Mouse (Mus musculus) liver, adult 2 months (tissue): Measurements from ENCODE around the gene Gdf1.

Experiments used
- CTCF ChIP-seq: fragments of 200-500 bp; IDR thresholded peaks from 2 replicates; pipeline ENCODE4 v1.5.1; 2011; ENCODE audit warnings: low read depth, low read length, control low read depth
- POLR2A ChIP-seq: fragments of 200-500 bp; IDR thresholded peaks from 2 replicates; pipeline ENCODE4 v1.6.1; 2011; ENCODE audit warnings: low read length, control low read depth; ENCODE audit not compliant: insufficient read depth; ENCODE audit errors: extremely low read depth

DNA sequence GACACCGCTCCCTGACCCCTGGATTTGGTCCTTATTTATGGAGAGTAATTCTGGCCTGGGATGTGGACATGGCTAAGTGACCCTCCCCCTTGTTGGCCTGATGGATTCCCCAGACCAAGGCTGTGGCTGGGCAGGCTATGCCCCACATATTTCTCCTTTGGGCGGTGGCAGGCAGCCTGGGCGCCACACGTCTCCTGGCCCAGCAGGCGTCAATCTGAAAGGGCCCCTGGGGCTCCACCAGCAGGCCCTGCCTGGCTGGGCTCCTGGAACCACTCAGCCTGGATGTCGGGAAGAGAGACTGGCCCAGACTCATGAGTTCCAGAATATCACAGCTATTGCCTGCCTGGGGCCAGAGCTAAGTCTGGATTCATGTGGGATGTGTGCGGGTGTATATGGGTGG is 40.9 kb downstream of the Gdf1 start:
- TF ChIP-seq CTCF (no peak), POLR2A (no peak)
